Mouse (Mus musculus) T-helper 1 cell (primary cell): ENCODE data around the gene Xpo5.

Source experiments
- in situ Hi-C: fragments of 300-600 bp; cut with MboI, MseI; formaldehyde crosslinking; loops from one replicate; pipeline ENCODE4 v1.15.1; 2025; ENCODE audit warnings: high pct_unique_total_duplicates

The Xpo5 gene

DNA sequence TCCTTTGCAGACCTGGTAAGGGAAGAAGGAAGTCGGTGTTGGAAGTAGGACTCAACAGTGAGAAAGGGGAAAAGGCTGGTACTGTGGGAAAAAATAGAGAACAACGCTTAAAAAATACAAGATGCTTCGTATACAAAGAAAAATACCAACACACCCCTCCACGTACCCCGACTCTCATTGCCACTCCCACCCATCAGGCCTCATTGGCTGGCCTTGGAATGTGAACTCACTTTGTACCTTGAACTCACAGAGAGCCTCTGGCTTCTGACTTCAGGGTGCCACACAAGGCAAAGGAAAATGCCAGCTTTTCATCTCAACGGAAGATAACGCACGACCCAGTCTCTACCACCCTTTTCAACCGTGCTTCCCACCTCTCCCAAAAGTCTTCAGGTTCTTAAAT lies 80.6 kb downstream of the Xpo5 start:
- in situ Hi-C loops, result no loop called here

DNA sequence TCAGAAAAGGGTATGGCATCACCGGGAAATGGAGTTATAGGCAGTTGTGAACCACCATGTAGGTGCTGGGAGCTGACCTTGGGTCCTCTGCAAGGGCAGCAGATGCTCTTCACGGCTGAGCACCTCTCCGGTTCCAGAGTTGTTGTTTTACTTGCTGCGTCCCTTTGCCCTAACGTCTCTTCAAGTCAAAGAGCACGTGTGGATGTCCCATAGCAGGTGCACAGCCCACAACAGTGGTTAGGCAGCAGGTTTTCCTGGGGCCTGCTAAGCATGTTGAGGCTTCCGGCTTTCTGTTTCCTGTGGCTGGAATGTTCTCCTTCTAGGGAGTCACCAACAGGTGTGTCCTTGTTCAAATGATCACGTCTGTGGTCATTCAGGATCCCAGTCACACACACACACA lies 81.3 kb downstream of the Xpo5 start:
- in situ Hi-C loops, result no loop called here

DNA sequence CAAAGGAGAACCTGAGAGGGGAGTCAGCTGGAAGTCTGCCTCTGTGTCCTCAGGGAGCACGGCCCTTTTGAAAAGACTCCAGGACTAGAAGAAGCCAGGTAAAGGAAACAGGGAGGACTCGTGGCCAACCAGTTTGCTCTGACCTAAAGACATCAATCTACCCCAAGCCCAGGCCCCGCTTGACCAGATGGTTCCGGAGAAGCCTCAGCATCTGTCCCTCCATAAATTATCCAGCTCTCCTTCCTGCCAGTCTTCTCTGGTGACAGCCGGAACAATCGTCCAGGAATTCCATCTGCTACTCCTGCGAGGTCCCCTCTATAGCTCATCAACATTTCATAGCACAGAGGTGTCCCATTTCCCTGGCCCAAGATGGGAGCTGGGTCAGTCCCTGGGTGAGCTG lies 82.1 kb downstream of the Xpo5 start:
- in situ Hi-C loops, result no loop called here

DNA sequence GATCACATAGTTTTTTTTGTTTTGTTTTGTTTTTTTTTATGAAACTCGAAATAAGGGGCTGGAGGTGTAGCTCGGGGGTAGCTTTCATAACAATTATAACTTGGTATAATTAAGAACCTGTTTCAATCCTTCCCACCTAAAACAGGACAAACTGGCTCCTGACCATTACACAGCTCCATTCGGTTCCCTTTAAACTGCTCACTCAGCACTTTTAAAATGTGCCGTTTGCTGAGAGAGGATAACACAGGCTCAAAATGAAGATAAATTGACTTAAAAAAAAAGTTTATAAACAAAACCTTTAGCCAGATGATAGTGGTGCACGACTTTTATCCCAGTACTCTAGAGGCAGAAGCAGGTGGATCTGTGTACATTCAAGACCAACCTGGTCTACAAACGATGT lies 82.8 kb downstream of the Xpo5 start:
- in situ Hi-C loops, result no loop called here

GRCm38 (mm10) chr17:46287678-46288095 lies 85.1 kb downstream of the Xpo5 start:
- in situ Hi-C loops, result no loop called here
